Mouse (Mus musculus) stomach, postnatal 0 days (tissue): Measurements from ENCODE around the gene Cr1l. TPM values are rescaled to one million over a fixed set of nuclear protein-coding genes. Genes with fewer than 3 reads are reported as not detected.

ENCODE experiments used
- ATAC-seq: fragments of 200-750 bp; cut with Nextera tagmentation; 2 replicates; pipeline ENCODE4 v1.8.0; 2017; ENCODE audit not compliant: low FRiP score, low TSS enrichment
- DNase-seq: peaks from one replicate; pipeline ENCODE4 v3.0.0-alpha.2; 2016; ENCODE audit warnings: low spot score
- H3K27ac ChIP-seq: fragments of 300-500 bp; sonication (generic); replicated peaks from 2 replicates; pipeline ENCODE4 v1.5.1; 2014; ENCODE audit warnings: mild to moderate bottlenecking, control low read depth
- H3K27me3 ChIP-seq: fragments of 300-500 bp; sonication (generic); 2 replicates; pipeline ENCODE4 v1.6.1; 2014; ENCODE audit warnings: low read length; ENCODE audit not compliant: control insufficient read depth, insufficient read depth
- H3K36me3 ChIP-seq: fragments of 300-500 bp; sonication (generic); 2 replicates; pipeline ENCODE4 v1.6.1; 2014; ENCODE audit warnings: low read length, mixed read lengths; ENCODE audit not compliant: control insufficient read depth, insufficient read depth
- H3K4me1 ChIP-seq: fragments of 300-500 bp; sonication (generic); replicated peaks from 2 replicates; pipeline ENCODE4 v1.6.1; 2014; ENCODE audit warnings: antibody characterized with exemption; ENCODE audit not compliant: control insufficient read depth, insufficient read depth
- H3K4me2 ChIP-seq: fragments of 300-500 bp; sonication (generic); replicated peaks from 2 replicates; pipeline ENCODE4 v1.6.1; 2014; ENCODE audit warnings: low read depth, mild to moderate bottlenecking, control low read depth, moderate library complexity
- H3K4me3 ChIP-seq: fragments of 300-500 bp; sonication (generic); 2 replicates; pipeline ENCODE4 v1.5.1; 2014; ENCODE audit warnings: low read depth, low read length, control low read depth
- H3K9ac ChIP-seq: fragments of 300-500 bp; sonication (generic); 2 replicates; pipeline ENCODE4 v1.6.1; 2014; ENCODE audit warnings: mild to moderate bottlenecking, low read length, control low read depth, mixed read lengths
- H3K9me3 ChIP-seq: fragments of 300-500 bp; sonication (generic); 2 replicates; pipeline ENCODE4 v1.6.1; 2016; ENCODE audit warnings: low read length; ENCODE audit not compliant: control insufficient read depth
- CTCF ChIP-seq: IDR thresholded peaks from 2 replicates; pipeline ENCODE4 v1.5.1; 2016; ENCODE audit warnings: antibody characterized with exemption, low read depth, mild to moderate bottlenecking, moderate library complexity
- EP300 ChIP-seq: optimal IDR thresholded peaks from 2 replicates; pipeline ENCODE3; 2016; ENCODE audit warnings: antibody characterized with exemption
- WGBS: fragments of 180-500 bp; shearing (Covaris S2); extraction: QIAGEN DNeasy Blood & Tissue Kit; methylation state at CpG from one replicate; pipeline ENCODE4 v1.1.7; 2014; 5-methylcytosine and 5-hydroxymethylcytosine counted together
- polyA plus RNA-seq: library from polyadenylated mRNA; unstranded; fragments of >200 nt; fragmentation: Nextera tagmentation; extraction: Ambion mirVana; gene quantifications from 2 replicates; pipeline ENCODE4 v1.2.1, GENCODE M21; 2015

The Cr1l gene
- polyA plus RNA-seq, 1 experiment from 2014 or later: 74.6 TPM

- no peaks in the 10 kb centered on the region for H3K36me3 ChIP-seq
- peak within 1 kb of the TSS; percentile 50 for H3K4me2 ChIP-seq
- ATAC-seq (peak; percentile 99), DNase-seq (peak; percentile 88)
- no peaks in the 10 kb centered on the region for H3K27me3 ChIP-seq
- TF ChIP-seq CTCF (no peak), EP300 (no peak)
- no peaks in the 10 kb centered on the region for H3K9me3 ChIP-seq
- peak within 1 kb of the TSS; percentile 56 for H3K27ac ChIP-seq
- peak within 1 kb of the TSS; percentile 38 for H3K4me3 ChIP-seq
- peak within 1 kb of the TSS; percentile 56 for H3K9ac ChIP-seq
- no peaks in the 10 kb centered on the region for H3K4me1 ChIP-seq
- 7% methylated on average over 14 of the region's 14 CpGs for WGBS
These were observed 39.1 kb downstream of the Cr1l start, which contains the start of gene Cd46 for GRCm38 (mm10) chr1:195092220-195092720. Gene Cd46, minus strand, starts transcription at chr1:195092249.

DNA sequence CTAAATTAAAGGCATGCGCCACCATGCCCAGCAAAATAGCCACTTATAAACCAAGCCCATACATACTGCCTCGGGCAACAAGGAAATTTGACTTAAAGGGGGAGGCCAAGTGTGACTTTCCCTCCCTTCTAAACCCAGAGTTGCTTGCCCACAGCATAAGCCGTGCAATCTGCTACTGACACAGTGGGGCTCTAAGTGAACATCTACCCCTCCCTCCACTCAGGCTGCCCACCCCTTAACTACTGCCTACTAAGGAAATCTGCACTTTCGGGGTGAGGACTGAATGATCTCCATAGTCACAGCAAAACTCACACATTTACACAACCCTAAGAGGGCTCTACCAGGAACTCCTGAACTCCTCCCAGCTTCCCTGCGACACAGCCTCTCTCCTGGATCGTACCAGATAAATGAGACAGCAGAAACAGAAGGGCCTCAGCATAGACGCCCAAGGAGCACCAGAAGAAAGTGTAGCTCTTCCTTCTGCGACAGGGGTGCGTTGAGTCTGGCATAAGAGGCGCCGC, 39.6 kb downstream of the Cr1l start:
- no peaks in the 10 kb centered on the region for H3K4me1 ChIP-seq
- peak overlapping the region; percentile 50 for H3K4me2 ChIP-seq
- peak overlapping the region; percentile 38 for H3K4me3 ChIP-seq
- peak overlapping the region; percentile 56 for H3K27ac ChIP-seq
- DNase-seq (no peak), ATAC-seq (peak; percentile 90)
- no peaks in the 10 kb centered on the region for H3K9me3 ChIP-seq
- 18% methylated on average over 11 of the region's 11 CpGs for WGBS
- H3K36me3 ChIP-seq: no peaks in the 10 kb centered on the region
- peak overlapping the region; percentile 56 for H3K9ac ChIP-seq
- H3K27me3 ChIP-seq: no peaks in the 10 kb centered on the region
- no peak for TF ChIP-seq EP300
- no peak for TF ChIP-seq CTCF

DNA sequence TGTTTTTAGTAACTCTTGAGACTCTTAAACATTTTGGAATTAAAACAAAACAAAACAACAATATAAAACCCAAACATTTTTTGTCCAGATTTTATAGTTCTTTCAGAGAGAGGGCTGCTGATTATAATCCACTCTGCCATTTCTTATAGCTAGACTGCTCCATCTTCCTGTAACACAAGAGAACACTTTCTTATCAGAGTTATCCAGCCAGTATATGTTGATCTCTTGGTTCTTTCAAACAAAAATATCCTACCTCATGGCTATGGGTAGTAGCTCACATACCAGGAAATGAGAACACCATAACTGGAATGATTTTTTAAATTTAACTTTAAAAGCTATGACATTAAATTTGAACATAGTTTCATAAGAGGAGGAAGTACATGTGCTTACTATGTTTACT, 49.2 kb downstream of the Cr1l start:
- DNase-seq: no peak
- Histone ChIP-seq H3K4me1 (no peaks in the 10 kb centered on the region), H3K27ac (no peak overlapping the region), H3K4me2 (no peak overlapping the region), H3K27me3 (no peaks in the 10 kb centered on the region), H3K9ac (no peak overlapping the region), H3K4me3 (no peak overlapping the region), H3K36me3 (no peaks in the 10 kb centered on the region), H3K9me3 (no peaks in the 10 kb centered on the region)
- TF ChIP-seq CTCF (no peak), EP300 (no peak)
- no peak for ATAC-seq

Other genes starting within 250 kb of the Cr1l start
- 49.9 and 54.8 TPM in 2 replicates for gene Cd34, start 192.8 kb downstream of the Cr1l start, polyA plus RNA-seq
- 0.46 and 0.70 TPM in 2 replicates for gene Cd46, start 39.3 kb downstream of the Cr1l start, polyA plus RNA-seq
- gene Cr2, start 45.1 kb upstream of the Cr1l start, polyA plus RNA-seq: 0.07 and 0.16 TPM in 2 replicates